Mouse (Mus musculus) heart, embryonic 15.5 days (tissue): ENCODE data around the gene Arhgap24. TPM values are rescaled to one million over a fixed set of nuclear protein-coding genes. Genes with fewer than 3 reads are reported as not detected.
"Not testable (repeated sequence)": the region's sequence is repeated elsewhere in the genome, so short reads cannot be mapped to it uniquely, and the experiment has no call there.

ENCODE experiments used
- ATAC-seq: fragments of 200-750 bp; cut with Nextera tagmentation; replicated peaks from 2 replicates; pipeline ENCODE4 v1.8.0; 2017; ENCODE audit warnings: low read depth, moderate TSS enrichment; ENCODE audit not compliant: insufficient number of reproducible peaks, insufficient read depth, low FRiP score
- H3K27ac ChIP-seq: fragments of 300-500 bp; sonication (generic); 2 replicates; pipeline ENCODE4 v1.5.1; 2015; ENCODE audit warnings: mild to moderate bottlenecking, inconsistent platforms
- H3K27me3 ChIP-seq: fragments of 300-500 bp; sonication (generic); 2 replicates; pipeline ENCODE4 v1.6.1; 2015; ENCODE audit warnings: inconsistent platforms
- H3K36me3 ChIP-seq: fragments of 300-500 bp; sonication (generic); 2 replicates; pipeline ENCODE4 v1.6.1; 2015; ENCODE audit warnings: mild to moderate bottlenecking, inconsistent platforms
- H3K4me1 ChIP-seq: fragments of 300-500 bp; sonication (generic); replicated peaks from 2 replicates; pipeline ENCODE4 v1.6.1; 2015; ENCODE audit warnings: inconsistent platforms
- H3K4me2 ChIP-seq: fragments of 300-500 bp; sonication (generic); 2 replicates; pipeline ENCODE4 v1.6.1; 2015; ENCODE audit warnings: inconsistent platforms, mild to moderate bottlenecking, moderate library complexity
- H3K4me3 ChIP-seq: fragments of 300-500 bp; sonication (generic); 2 replicates; pipeline ENCODE4 v1.5.1; 2015; ENCODE audit warnings: mild to moderate bottlenecking, inconsistent platforms
- H3K9ac ChIP-seq: fragments of 300-500 bp; sonication (generic); 2 replicates; pipeline ENCODE4 v1.6.1; 2015; ENCODE audit warnings: mild to moderate bottlenecking, inconsistent platforms
- H3K9me3 ChIP-seq: fragments of 300-500 bp; sonication (generic); replicated peaks from 2 replicates; pipeline ENCODE4 v1.6.1; 2016; ENCODE audit warnings: inconsistent platforms
- WGBS: fragments of 180-500 bp; shearing (Covaris S2); methylation state at CpG from one replicate; pipeline ENCODE4 v1.1.7; 2015; ENCODE audit warnings: mixed read lengths; 5-methylcytosine and 5-hydroxymethylcytosine counted together
- polyA plus RNA-seq: library from polyadenylated mRNA; unstranded; fragments of >200 nt; fragmentation: Nextera tagmentation; extraction: Ambion mirVana; gene quantifications from 2 replicates; pipeline ENCODE4 v1.2.1, GENCODE M21; 2015

Arhgap24 gene
- polyA plus RNA-seq, 1 experiment from 2014 or later = 13.4 TPM

DNA sequence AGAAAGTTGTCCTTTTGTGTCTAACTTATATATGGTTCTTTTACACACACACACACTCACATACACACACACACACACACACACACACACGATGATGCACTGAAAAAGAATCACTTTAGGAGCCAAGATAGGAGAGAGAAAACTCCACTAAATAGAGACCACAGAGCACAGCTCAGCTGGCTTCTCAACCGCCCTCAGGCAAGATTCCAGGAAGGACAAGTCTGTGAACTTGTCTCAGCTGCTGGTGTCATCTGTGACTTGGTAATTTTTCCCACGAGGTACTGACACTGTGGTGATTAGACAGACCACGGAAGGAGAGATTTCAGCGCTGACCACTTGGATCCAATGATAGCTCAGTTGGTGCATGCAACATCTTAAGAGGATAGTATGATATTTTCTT is 420.0 kb downstream of the Arhgap24 start:
- Histone ChIP-seq H3K4me1 (no peaks in the 10 kb centered on the region), H3K4me3 (no peak overlapping the region), H3K9ac (no peak overlapping the region), H3K9me3 (no peaks in the 10 kb centered on the region), H3K36me3 (no peaks in the 10 kb centered on the region), H3K27me3 (no peaks in the 10 kb centered on the region), H3K4me2 (no peak overlapping the region), H3K27ac (no peak overlapping the region)
- WGBS = 62% methylated on average over 5 of the region's 5 CpGs
- no peak for ATAC-seq

- Histone ChIP-seq H3K9ac (no peak overlapping the region), H3K4me1 (no peaks in the 10 kb centered on the region), H3K9me3 (no peaks in the 10 kb centered on the region), H3K4me2 (no peak overlapping the region), H3K27me3 (no peaks in the 10 kb centered on the region), H3K36me3 (no peaks in the 10 kb centered on the region), H3K4me3 (no peak overlapping the region), H3K27ac (no peak overlapping the region)
- 82% methylated on average over 9 of the region's 9 CpGs for WGBS
- no peak for ATAC-seq
Measured at GRCm38 (mm10) chr5:102903487-102903886, 422.3 kb downstream of the Arhgap24 start.

GRCm38 (mm10) chr5:102904066-102904465 is 422.9 kb downstream of the Arhgap24 start:
- Histone ChIP-seq H3K27ac (no peak overlapping the region), H3K9ac (no peak overlapping the region), H3K4me2 (no peak overlapping the region), H3K4me3 (no peak overlapping the region), H3K9me3 (no peaks in the 10 kb centered on the region), H3K36me3 (no peaks in the 10 kb centered on the region), H3K27me3 (no peaks in the 10 kb centered on the region), H3K4me1 (no peaks in the 10 kb centered on the region)
- no peak for ATAC-seq
- WGBS = 80% methylated on average over 12 of the region's 12 CpGs

DNA sequence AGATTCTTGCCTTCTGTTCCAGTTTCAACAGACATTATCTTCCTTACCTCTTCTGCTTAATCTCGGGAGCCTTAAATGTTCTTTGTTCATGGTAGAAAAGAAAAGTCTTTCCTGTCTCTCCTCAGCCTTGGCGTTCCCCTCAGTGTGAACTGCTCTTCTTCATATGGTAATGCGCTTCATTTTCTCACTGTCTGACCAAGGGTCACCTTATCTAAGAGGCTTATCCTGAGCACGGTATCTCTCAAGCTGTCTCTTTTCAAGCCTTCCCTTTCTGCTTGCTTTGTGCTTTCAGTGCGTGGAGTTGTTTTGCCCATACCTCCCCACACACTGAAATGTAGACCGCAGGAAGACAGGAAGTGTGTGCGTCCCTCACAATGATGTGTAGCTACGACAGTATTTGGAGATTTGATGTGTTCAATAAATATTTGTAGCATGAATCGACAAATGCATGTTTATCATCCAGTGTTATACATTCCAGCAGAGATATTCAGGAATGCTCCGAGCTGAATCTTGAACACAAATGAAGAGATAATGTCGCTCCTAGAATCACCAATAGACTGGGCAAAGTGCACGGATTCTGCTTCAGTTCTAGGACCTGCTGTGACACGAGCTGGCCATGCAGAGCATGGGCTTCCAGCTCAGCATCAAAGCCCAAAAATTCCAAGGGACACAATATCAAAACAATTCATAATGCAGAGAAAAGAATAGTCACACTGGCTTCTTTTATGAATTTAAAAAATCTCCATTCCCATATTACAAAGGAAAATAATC is 424.4 kb downstream of the Arhgap24 start:
- H3K36me3 ChIP-seq = no peaks in the 10 kb centered on the region
- no peak for ATAC-seq
- WGBS = 32% methylated on average over 13 of the region's 13 CpGs
- no peaks in the 10 kb centered on the region for H3K27me3 ChIP-seq
- no peak overlapping the region for H3K4me2 ChIP-seq
- H3K4me1 ChIP-seq = no peaks in the 10 kb centered on the region
- H3K27ac ChIP-seq = no peak overlapping the region
- no peak overlapping the region for H3K9ac ChIP-seq
- no peak overlapping the region for H3K4me3 ChIP-seq
- H3K9me3 ChIP-seq = no peaks in the 10 kb centered on the region

DNA sequence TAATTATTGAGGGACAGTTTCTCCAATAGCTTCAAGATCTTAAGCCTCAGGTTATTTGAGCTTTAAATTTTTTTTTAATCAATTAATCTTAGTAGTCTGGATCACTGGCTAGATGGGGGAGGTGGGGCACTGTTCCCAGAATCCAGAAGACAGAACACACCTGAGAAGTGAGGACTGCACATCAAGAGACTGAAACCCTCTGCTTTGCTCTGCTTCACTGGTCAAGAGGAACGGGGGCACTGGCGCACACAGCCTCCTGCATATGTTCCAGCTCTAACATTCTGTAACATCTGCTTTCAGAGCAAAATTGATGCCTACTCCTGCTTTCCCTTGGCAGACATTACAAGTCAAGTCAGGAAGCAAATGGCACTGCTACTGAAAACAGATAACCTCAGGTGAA is 439.0 kb downstream of the Arhgap24 start:
- H3K27ac ChIP-seq = no peak overlapping the region
- H3K9me3 ChIP-seq = no peaks in the 10 kb centered on the region
- H3K27me3 ChIP-seq = no peaks in the 10 kb centered on the region
- 87% methylated on average over 2 of the region's 2 CpGs for WGBS
- H3K4me3 ChIP-seq = no peak overlapping the region
- no peaks in the 10 kb centered on the region for H3K36me3 ChIP-seq
- no peak for ATAC-seq
- H3K4me1 ChIP-seq = no peaks in the 10 kb centered on the region
- no peak overlapping the region for H3K4me2 ChIP-seq
- H3K9ac ChIP-seq = no peak overlapping the region

DNA sequence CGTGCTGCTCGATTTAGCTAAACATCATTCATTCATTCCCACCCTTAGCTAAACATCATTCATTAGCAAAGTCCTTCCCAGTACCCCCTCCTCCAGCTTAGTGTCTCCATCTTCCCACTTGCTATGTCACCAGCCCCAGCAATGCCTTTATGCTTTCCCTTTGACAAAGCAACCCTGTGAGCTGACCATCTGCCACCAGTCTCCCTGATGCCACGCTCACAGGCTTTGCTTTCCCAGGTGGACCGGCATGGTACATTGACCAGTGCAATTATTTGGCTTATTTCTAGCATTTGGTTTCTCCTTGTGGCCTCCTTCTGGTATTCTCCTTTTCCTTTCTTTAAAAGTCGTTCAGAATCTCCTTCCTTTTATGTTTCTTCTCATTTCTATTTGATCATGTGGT is 445.6 kb downstream of the Arhgap24 start:
- no peak for ATAC-seq
- H3K9me3 ChIP-seq = no peaks in the 10 kb centered on the region
- no peak overlapping the region for H3K9ac ChIP-seq
- 77% methylated on average over 5 of the region's 5 CpGs for WGBS
- H3K4me1 ChIP-seq = no peaks in the 10 kb centered on the region
- H3K36me3 ChIP-seq = no peaks in the 10 kb centered on the region
- H3K4me2 ChIP-seq = no peak overlapping the region
- H3K4me3 ChIP-seq = no peak overlapping the region
- no peaks in the 10 kb centered on the region for H3K27me3 ChIP-seq
- no peak overlapping the region for H3K27ac ChIP-seq

DNA sequence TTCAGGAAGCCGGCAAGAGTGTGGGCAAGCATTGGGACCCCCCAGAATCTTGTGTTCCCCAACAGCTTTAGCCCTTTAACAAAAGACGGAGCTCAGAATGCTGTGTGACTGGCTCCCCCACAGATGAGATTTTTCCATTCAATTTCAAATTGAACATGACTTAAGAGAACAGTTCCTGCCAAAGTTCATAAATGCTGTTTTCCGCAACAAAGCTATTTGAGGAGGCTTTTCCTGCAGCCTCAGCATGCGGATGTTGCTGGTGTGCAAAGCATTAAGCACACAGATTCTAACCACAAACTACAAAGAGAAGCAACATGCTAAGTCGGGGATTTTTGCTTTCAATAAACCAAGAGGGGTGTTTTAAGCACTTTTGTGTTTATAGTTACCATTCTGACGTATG is 449.0 kb downstream of the Arhgap24 start:
- no peak overlapping the region for H3K4me3 ChIP-seq
- WGBS = 58% methylated on average over 6 of the region's 6 CpGs
- no peak overlapping the region for H3K9ac ChIP-seq
- no peak for ATAC-seq
- no peaks in the 10 kb centered on the region for H3K9me3 ChIP-seq
- H3K4me1 ChIP-seq = no peaks in the 10 kb centered on the region
- H3K27ac ChIP-seq = no peak overlapping the region
- no peaks in the 10 kb centered on the region for H3K27me3 ChIP-seq
- no peak overlapping the region for H3K4me2 ChIP-seq
- H3K36me3 ChIP-seq = no peaks in the 10 kb centered on the region

- ATAC-seq, H3K36me3 ChIP-seq, H3K4me2 ChIP-seq, H3K4me3 ChIP-seq, H3K27ac ChIP-seq, H3K4me1 ChIP-seq, H3K9me3 ChIP-seq, H3K9ac ChIP-seq, H3K27me3 ChIP-seq: not testable (repeated sequence)
- WGBS = 69% methylated on average over 17 of the region's 17 CpGs
Measured at GRCm38 (mm10) chr5:102943864-102944630, 462.9 kb downstream of the Arhgap24 start.

GRCm38 (mm10) chr5:102946625-102947024 is 465.4 kb downstream of the Arhgap24 start:
- no peak for ATAC-seq

DNA sequence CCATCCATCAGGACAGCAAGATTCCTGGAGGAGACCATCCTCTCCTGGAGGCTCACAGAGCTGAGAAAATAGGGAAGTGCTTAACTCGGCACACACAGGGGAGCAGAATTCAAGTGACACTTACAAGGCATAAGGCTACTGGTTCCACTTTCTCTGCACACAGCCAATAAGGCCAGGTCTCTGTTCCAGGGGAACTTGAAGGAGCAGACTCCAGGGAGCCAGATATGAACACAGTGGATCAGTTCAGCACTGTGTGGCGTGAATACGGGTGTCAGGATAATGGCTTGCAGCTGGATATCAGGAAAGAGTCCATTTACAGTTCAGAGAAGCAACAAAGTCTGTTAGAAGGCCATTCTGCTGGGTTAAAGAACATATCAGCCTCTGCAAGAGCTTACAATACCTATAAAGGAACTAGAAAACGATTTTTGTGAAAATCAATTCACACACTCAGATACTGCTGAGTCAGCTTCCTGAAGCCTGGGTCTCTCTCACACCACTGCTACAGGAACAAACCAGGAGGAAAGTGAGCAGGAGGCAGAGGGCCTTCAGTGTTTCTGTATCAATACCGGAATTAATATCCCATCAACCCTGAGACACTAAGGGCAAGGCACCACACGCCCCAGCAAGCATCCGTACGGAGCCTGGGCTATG is 466.0 kb downstream of the Arhgap24 start:
- Histone ChIP-seq H3K9me3 (no peaks in the 10 kb centered on the region), H3K36me3 (no peaks in the 10 kb centered on the region), H3K4me3 (no peak overlapping the region), H3K27me3 (no peaks in the 10 kb centered on the region), H3K27ac (peak overlapping the region; percentile 45; the same call in 1 of the 2 replicates), H3K4me1 (no peaks in the 10 kb centered on the region), H3K4me2 (peak overlapping the region; percentile 39), H3K9ac (no peak overlapping the region)
- WGBS = 61% methylated on average over 8 of the region's 8 CpGs
- 0 out of 2 replicates have a peak, but pooled peaks have one; percentile 39 for ATAC-seq

More at GRCm38 (mm10) chr5:102946625-102947024, 465.4 kb downstream of the Arhgap24 start:
- WGBS = 62% methylated on average over 8 of the region's 8 CpGs
- Histone ChIP-seq H3K4me2 (peak overlapping the region; percentile 39), H3K36me3 (no peaks in the 10 kb centered on the region), H3K9ac (no peak overlapping the region), H3K4me1 (no peaks in the 10 kb centered on the region), H3K9me3 (no peaks in the 10 kb centered on the region), H3K27ac (peak overlapping the region; percentile 45; the same call in 1 of the 2 replicates), H3K4me3 (no peak overlapping the region), H3K27me3 (no peaks in the 10 kb centered on the region)
